Mouse (Mus musculus) embryonic facial prominence, embryonic 10.5 days (tissue): Measurements from ENCODE around the gene Grk6. TPM values are rescaled to one million over a fixed set of nuclear protein-coding genes. Genes with fewer than 3 reads are reported as not detected.
A peak's percentile ranks its signal among the peaks of the same experiment; 100 is the strongest.

Source experiments
- DNase-seq: peaks from one replicate; pipeline ENCODE4 v3.0.0-alpha.2; 2017; ENCODE audit warnings: low spot score
- H3K27ac ChIP-seq: fragments of 300-500 bp; sonication (generic); replicated peaks from 2 replicates; pipeline ENCODE4 v1.5.1; 2016; ENCODE audit warnings: mild to moderate bottlenecking
- H3K27me3 ChIP-seq: fragments of 300-500 bp; sonication (generic); replicated peaks from 2 replicates; pipeline ENCODE4 v1.6.1; 2016; ENCODE audit warnings: low read depth, mild to moderate bottlenecking; ENCODE audit not compliant: poor library complexity, severe bottlenecking
- H3K36me3 ChIP-seq: fragments of 300-500 bp; sonication (generic); replicated peaks from 2 replicates; pipeline ENCODE4 v1.6.1; 2016; ENCODE audit warnings: mild to moderate bottlenecking, moderate library complexity
- H3K4me1 ChIP-seq: fragments of 300-500 bp; sonication (generic); 2 replicates; pipeline ENCODE4 v1.6.1; 2016
- H3K4me3 ChIP-seq: fragments of 300-500 bp; sonication (generic); 2 replicates; pipeline ENCODE4 v1.5.1; 2016; ENCODE audit warnings: mild to moderate bottlenecking, moderate library complexity
- H3K9me3 ChIP-seq: fragments of 300-500 bp; sonication (generic); 2 replicates; pipeline ENCODE4 v1.6.1; 2016; ENCODE audit warnings: mild to moderate bottlenecking
- WGBS: fragments of 180-500 bp; shearing (Covaris S2); methylation state at CpG from one replicate; pipeline ENCODE4 v1.1.7; 2016; 5-methylcytosine and 5-hydroxymethylcytosine counted together
- polyA plus RNA-seq: library from polyadenylated mRNA; unstranded; fragments of >200 nt; fragmentation: Nextera tagmentation; extraction: Ambion mirVana; gene quantifications from 2 replicates; pipeline ENCODE4 v1.2.1, GENCODE M21; 2016

The Grk6 gene
- polyA plus RNA-seq, 1 experiment from 2014 or later: 65.2 TPM

- no peak for DNase-seq
- Histone ChIP-seq H3K4me1 (peaks cover 10% of the 10 kb centered on the region), H3K27ac (no peak overlapping the region), H3K9me3 (no peaks in the 10 kb centered on the region), H3K36me3 (no peaks in the 10 kb centered on the region), H3K27me3 (peaks cover 55% of the 10 kb centered on the region), H3K4me3 (no peak overlapping the region)
- 83% methylated on average over 13 of the region's 13 CpGs for WGBS
Measured at GRCm38 (mm10) chr13:55412643-55413307, 32.1 kb upstream of the Grk6 start.

DNA sequence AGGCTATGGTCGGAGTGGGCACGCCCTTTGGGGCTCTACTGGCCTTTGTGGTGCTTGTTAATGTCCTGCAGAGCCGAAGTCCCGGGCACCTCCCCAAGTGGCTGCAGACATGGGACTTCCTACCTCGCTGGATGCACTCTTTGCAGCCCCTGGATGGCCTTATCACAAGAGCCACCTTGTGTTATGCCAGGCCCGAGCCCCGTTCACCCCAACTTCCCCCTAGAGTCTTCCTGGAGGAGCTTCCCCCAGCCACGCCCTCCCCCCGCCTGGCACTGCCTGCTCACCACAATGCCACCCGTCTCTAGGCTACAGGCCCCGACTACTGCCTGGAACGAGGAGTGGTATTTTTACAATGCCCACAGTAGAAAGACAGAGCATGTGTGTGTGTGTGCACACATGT, 31.5 kb upstream of the Grk6 start:
- no peaks in the 10 kb centered on the region for H3K9me3 ChIP-seq
- H3K36me3 ChIP-seq: no peaks in the 10 kb centered on the region
- no peak overlapping the region for H3K27ac ChIP-seq
- H3K4me1 ChIP-seq: peaks cover 15% of the 10 kb centered on the region
- 83% methylated on average over 12 of the region's 12 CpGs for WGBS
- H3K27me3 ChIP-seq: peaks cover 57% of the 10 kb centered on the region
- H3K4me3 ChIP-seq: no peak overlapping the region
- no peak for DNase-seq

DNA sequence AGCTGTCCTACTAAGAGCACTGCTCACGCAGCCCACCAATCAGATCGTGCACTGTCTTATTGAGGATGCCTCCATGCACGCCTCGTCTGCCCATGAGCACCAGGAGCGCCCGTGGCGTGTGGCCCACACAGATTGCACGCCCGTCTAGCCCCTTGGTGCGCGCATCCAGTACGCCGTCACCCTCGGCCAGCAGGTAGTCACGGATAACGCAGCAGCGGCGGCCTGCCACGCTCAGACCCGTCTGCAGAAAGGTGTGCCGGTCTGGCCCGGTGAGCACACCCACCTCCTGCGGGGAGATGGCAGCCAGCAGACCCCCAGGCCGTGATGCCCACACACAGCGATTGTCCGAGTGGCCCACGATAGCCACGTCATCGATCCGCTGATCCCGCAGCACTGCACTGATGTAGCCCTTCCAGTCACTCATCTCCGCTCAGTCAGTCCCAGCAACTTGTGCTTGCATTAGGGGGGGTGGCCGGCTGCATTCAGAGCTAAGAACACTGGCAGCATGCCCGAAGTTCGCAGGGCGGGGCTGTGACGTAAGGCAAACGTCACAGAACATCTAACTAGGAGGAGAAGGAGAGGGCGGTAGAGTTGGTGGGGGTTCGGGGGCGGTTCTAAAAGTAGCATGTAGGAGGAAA, 30.0 kb upstream of the Grk6 start, which contains the start of gene Pfn3:
TSS of gene Pfn3 (minus strand) at position 490 of the 638 bp plus-strand sequence.
- Histone ChIP-seq H3K4me1 (peaks cover 16% of the 10 kb centered on the region), H3K4me3 (peak within 1 kb of the TSS; percentile 55), H3K9me3 (no peaks in the 10 kb centered on the region), H3K27me3 (peaks cover 71% of the 10 kb centered on the region), H3K27ac (peak within 1 kb of the TSS; percentile 19; the same call in 1 of the 2 replicates), H3K36me3 (no peaks in the 10 kb centered on the region)
- peak; percentile 69 for DNase-seq
- 8% methylated on average over 41 of the region's 41 CpGs for WGBS

- Histone ChIP-seq H3K36me3 (no peaks in the 10 kb centered on the region), H3K4me3 (peak overlapping the region; percentile 12; the same call in 1 of the 2 replicates), H3K4me1 (peaks cover 35% of the 10 kb centered on the region), H3K9me3 (no peaks in the 10 kb centered on the region), H3K27me3 (peaks cover 87% of the 10 kb centered on the region), H3K27ac (no peak overlapping the region)
- peak; percentile 89 for DNase-seq
- 15% methylated on average over 12 of the region's 12 CpGs for WGBS
Measured at GRCm38 (mm10) chr13:55418004-55418403, 26.9 kb upstream of the Grk6 start.

GRCm38 (mm10) chr13:55419142-55419541, 25.7 kb upstream of the Grk6 start:
- WGBS: 83% methylated on average over 5 of the region's 5 CpGs
- DNase-seq: no peak
- peaks cover 76% of the 10 kb centered on the region for H3K27me3 ChIP-seq

GRCm38 (mm10) chr13:55420018-55420932, 24.6 kb upstream of the Grk6 start:
- peaks cover 65% of the 10 kb centered on the region for H3K27me3 ChIP-seq
- peaks cover 27% of the 10 kb centered on the region for H3K4me1 ChIP-seq
- H3K9me3 ChIP-seq: no peaks in the 10 kb centered on the region
- 30% methylated on average over 51 of the region's 51 CpGs for WGBS
- H3K27ac ChIP-seq: no peak overlapping the region
- DNase-seq: no peak
- H3K36me3 ChIP-seq: no peaks in the 10 kb centered on the region
- peak overlapping the region; percentile 45 for H3K4me3 ChIP-seq

More at GRCm38 (mm10) chr13:55419142-55419541, 25.7 kb upstream of the Grk6 start:
- no peaks in the 10 kb centered on the region for H3K36me3 ChIP-seq
- H3K27ac ChIP-seq: no peak overlapping the region
- H3K4me1 ChIP-seq: peaks cover 35% of the 10 kb centered on the region
- no peaks in the 10 kb centered on the region for H3K9me3 ChIP-seq
- H3K4me3 ChIP-seq: no peak overlapping the region

- WGBS: 18% methylated on average over 35 of the region's 35 CpGs
- no peaks in the 10 kb centered on the region for H3K9me3 ChIP-seq
- 0 out of 2 replicates have a peak overlapping the region, but pooled peaks have one; percentile 31 for H3K27ac ChIP-seq
- peaks cover 25% of the 10 kb centered on the region for H3K4me1 ChIP-seq
- DNase-seq: peak; percentile 76
- H3K4me3 ChIP-seq: peak overlapping the region; percentile 45
- peaks cover 61% of the 10 kb centered on the region for H3K27me3 ChIP-seq
- H3K36me3 ChIP-seq: no peaks in the 10 kb centered on the region
Measured at GRCm38 (mm10) chr13:55420933-55421800, 23.7 kb upstream of the Grk6 start.

DNA sequence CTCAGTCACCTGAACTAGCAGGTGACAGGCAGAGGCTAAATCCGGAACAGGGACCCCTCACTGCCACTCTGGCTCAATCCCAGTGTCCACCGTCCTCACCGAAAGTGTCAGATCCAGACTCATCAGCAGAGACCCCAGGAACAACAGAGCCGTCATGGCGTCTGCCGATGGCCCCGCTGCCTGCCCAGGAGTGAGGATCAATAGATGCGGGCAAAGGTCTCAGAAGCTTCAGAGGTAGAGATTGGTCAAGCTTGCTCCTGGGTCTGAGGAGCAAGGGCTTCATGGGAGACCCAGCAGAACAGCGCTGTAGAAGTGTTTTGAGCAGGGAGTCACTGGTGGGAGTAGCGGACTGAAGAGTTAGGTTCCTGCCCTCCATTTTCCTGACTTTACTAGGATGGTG, 18.3 kb upstream of the Grk6 start, which contains the start of gene F12:
TSS of gene F12 (minus strand) at position 181 of the 400 bp plus-strand sequence.
- Histone ChIP-seq H3K9me3 (no peaks in the 10 kb centered on the region), H3K4me3 (no peak within 1 kb of the TSS), H3K36me3 (no peaks in the 10 kb centered on the region), H3K27ac (no peak within 1 kb of the TSS), H3K4me1 (peaks cover 9% of the 10 kb centered on the region), H3K27me3 (peaks cover 13% of the 10 kb centered on the region)
- WGBS: 91% methylated on average over 10 of the region's 10 CpGs
- DNase-seq: no peak

GRCm38 (mm10) chr13:55429226-55429888, 15.5 kb upstream of the Grk6 start:
- WGBS: 67% methylated on average over 12 of the region's 12 CpGs
- Histone ChIP-seq H3K4me1 (peaks cover 6% of the 10 kb centered on the region), H3K27ac (no peak overlapping the region), H3K36me3 (no peaks in the 10 kb centered on the region), H3K4me3 (no peak overlapping the region), H3K27me3 (no peaks in the 10 kb centered on the region), H3K9me3 (peaks cover 5% of the 10 kb centered on the region)
- no peak for DNase-seq

GRCm38 (mm10) chr13:55430566-55430965, 14.3 kb upstream of the Grk6 start:
- no peak overlapping the region for H3K27ac ChIP-seq
- H3K9me3 ChIP-seq: peaks cover 5% of the 10 kb centered on the region
- no peaks in the 10 kb centered on the region for H3K36me3 ChIP-seq
- H3K4me3 ChIP-seq: no peak overlapping the region
- H3K27me3 ChIP-seq: no peaks in the 10 kb centered on the region
- DNase-seq: no peak
- 93% methylated on average over 2 of the region's 2 CpGs for WGBS
- peaks cover 6% of the 10 kb centered on the region for H3K4me1 ChIP-seq

GRCm38 (mm10) chr13:55431889-55432685, 12.8 kb upstream of the Grk6 start:
- whole genome bisulfite sequencing: 82% methylated on average over 10 of the region's 10 CpGs
- no peaks in the 10 kb centered on the region for H3K27me3 ChIP-seq
- DNase-seq: no peak
- H3K36me3 ChIP-seq: no peaks in the 10 kb centered on the region
- peaks cover 5% of the 10 kb centered on the region for H3K9me3 ChIP-seq
- H3K4me3 ChIP-seq: no peak overlapping the region
- H3K4me1 ChIP-seq: peaks cover 6% of the 10 kb centered on the region
- no peak overlapping the region for H3K27ac ChIP-seq
